Mouse (Mus musculus) c-Kit-positive CD71-positive TER-119-positive erythroid progenitor cells, embryonic 14.5 days (primary cell): ENCODE measurements around the gene Khdrbs1.

Experiments
- DNase-seq: peaks from one replicate; pipeline ENCODE4 v3.0.0-alpha.2; 2013; ENCODE audit warnings: low spot score

The Khdrbs1 gene

DNA sequence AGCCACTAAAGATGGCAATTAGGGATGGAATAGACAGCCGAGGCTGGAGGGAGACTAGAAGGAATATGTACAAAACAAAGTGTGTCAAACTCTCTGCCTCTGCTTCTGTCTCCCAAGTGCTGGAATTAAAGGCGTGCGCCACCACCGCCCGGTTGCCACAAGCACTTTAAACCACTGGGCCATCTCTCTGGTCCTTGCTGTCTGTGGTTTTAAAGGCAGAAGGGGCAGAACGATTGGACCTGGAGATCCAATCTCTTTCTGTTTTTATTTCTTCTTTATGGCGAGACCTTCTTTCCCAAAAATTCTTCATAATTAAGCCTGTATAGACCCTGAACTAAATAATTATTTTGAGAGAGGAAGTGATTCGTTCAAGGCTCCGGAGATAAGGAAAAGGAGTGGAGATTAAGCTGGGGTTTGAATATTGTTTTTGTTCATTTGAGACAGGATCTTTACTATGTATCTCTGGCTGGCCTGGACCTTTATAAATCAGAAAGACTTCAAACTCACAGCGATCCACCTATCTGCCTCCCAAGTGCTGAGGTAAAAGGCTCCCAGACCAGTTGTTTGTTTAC, 69.1 kb downstream of the Khdrbs1 start:
- no peak for DNase-seq

DNA sequence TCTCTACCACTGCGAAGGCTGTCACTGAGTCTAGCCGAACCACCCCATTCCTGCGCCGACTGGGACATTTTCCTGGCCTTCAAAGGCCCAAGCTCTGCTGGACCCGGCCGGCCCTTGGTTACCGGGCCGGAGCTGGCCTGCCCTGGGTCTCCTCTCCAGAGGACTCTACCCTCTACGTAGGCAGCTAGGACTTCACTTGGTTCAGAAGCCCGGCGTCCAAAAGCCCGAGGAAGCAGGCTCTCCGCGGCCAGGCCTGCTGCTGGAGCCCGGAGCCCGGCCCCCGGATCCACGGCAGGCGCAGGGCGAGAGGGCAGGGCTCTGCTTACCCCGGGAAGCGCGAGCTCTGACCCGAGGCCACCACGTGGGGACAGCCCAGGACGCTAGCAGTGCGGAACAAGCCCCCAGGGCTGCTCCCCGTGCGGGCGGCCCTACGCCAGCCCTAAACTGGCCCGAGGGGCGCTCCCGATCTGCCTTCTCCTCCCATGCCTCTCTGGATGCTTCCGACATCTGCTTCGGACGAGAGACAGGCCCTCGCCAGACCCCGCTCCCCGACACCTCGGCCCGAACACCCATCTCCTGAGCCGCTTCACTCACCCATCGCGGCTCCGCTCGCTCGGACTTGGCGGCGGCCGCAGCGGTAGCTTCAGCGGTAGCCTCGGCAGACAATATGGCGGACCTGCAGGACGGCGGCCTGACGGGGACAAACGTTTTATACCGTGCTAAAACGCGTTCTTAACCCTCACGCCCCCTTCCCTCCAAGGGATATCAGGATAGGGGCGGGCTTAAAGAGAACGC, 69.8 kb downstream of the Khdrbs1 start, which contains the start of gene Kpna6:
Gene Kpna6, minus strand, starts transcription at position 685 of the 795 bp plus-strand sequence.
- DNase-seq = peak; percentile 82

DNA sequence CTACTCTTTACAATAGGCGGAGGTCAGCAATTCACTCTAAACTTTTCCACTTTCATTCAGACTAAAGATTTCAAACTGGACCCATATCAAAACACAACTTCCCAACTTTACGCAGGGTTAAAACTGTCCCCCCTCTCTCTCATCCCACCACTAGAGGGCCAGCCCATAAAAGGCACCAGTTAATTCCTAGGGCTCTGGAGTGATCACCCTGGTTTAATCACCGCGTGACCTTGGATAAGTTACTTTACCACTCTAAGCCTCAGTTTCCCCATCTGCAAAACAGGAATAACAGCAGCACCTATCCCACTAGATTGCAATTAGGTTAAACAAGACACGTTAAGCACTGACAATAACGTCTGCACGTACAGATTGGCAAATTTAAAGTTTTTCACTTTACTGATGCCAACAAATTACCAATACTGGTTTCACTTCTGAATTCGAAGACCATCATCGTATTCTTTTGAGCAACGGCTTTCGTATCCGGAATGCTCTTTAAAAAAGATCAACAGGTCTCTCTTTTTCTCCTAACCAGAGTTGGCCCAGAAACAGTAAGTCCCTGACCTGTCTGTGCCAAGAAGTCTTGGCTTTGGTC, 70.5 kb downstream of the Khdrbs1 start:
- DNase-seq = peak; percentile 72

DNA sequence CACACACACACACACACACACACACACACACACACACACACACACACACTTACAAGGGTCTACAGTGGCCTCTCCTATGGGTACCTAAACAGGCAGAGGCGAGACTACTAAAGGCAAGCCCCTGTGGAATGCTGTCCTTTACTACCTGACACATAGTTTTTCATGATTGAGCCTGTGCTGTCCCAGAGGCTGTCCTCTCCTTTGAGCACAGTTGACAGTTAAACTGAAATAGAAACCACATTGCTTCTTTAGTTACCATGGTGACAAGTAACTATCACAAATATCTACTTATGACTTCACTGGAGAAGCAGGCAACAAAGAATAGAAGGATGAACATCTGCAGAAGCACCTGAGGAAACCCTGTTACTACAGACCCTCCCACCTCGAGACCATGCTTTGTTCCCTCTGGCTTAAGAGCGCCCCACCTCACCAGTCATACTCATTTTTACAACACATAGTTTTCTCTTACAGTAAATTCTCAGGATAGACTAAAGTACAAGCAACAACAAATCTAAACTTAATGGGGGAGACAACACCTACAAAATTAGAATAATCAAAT, 79.8 kb downstream of the Khdrbs1 start:
- DNase-seq = no peak

DNA sequence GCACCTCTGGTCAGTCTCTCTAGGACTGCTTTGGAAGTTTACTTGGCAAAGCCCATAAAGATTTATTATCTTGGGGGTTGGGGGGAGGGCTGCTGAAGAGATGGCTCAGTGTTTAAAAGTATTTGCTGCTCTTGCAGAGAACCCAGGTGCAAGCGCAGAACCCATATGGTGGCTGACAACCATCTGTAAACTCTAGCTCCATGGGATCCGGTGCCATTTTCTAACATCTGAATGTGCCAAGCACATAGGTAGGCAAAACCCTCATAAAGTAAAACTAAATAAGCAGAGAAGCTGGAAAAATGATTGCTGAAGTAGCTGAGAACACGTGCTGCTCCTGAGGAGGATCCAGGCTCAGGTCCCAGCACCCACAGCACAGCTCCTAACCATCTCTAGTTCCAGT, 80.5 kb downstream of the Khdrbs1 start:
- DNase-seq = no peak

DNA sequence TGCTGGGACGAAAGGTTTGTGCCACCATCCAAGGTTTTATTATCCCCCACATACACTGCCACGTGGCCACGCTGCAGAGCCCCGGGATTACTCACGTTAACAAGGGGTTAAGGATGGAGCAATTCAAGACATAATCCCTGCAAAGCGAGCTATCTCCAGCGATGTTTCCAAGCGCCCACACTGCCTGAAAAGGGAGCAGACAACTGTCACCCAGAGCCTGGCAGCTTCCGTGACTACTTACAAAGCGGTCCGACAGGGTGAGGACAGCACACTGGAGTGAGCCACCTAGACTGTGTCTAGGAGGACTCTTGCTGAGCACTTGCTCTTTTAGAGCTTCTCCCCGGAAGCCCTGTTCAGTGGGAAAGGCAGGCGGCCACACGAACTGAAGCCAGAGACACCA, 87.3 kb downstream of the Khdrbs1 start:
- DNase-seq = no peak
